Mouse (Mus musculus) liver, adult 2 months (tissue): ENCODE data around the gene Gm20388. TPM values are rescaled to one million over a fixed set of nuclear protein-coding genes. Genes with fewer than 3 reads are reported as not detected.

Experiments
- DNase-seq: peaks from one replicate; pipeline ENCODE4 v3.0.0-alpha.2; 2011; ENCODE audit warnings: low read depth, low spot score; ENCODE audit errors: extremely low read depth
- H3K27ac ChIP-seq: fragments of 200-500 bp; replicated peaks from 2 replicates; pipeline ENCODE4 v1.5.1; 2012; ENCODE audit warnings: low read depth, mild to moderate bottlenecking, control low read depth, inconsistent platforms, low read length; ENCODE audit not compliant: insufficient read depth
- H3K27me3 ChIP-seq: fragments of 200-500 bp; 2 replicates; pipeline ENCODE4 v1.6.1; 2012; ENCODE audit warnings: mild to moderate bottlenecking, moderate library complexity, low read length, inconsistent platforms; ENCODE audit not compliant: control insufficient read depth, insufficient read depth
- H3K36me3 ChIP-seq: fragments of 200-500 bp; 2 replicates; pipeline ENCODE4 v1.6.1; 2012; ENCODE audit warnings: low read length, inconsistent platforms; ENCODE audit not compliant: control insufficient read depth, insufficient read depth
- H3K4me1 ChIP-seq: fragments of 200-500 bp; 2 replicates; pipeline ENCODE4 v1.6.1; 2011; ENCODE audit warnings: low read length; ENCODE audit not compliant: control insufficient read depth, insufficient read depth
- H3K4me3 ChIP-seq: fragments of 200-500 bp; 2 replicates; pipeline ENCODE4 v1.5.1; 2011; ENCODE audit warnings: low read depth, mild to moderate bottlenecking, control low read depth, low read length, moderate library complexity; ENCODE audit not compliant: insufficient read depth
- H3K79me2 ChIP-seq: fragments of 200-500 bp; 2 replicates; pipeline ENCODE4 v1.6.1; 2012; ENCODE audit warnings: inconsistent platforms, mild to moderate bottlenecking, low read length, moderate library complexity; ENCODE audit not compliant: control insufficient read depth, insufficient read depth
- H3K9ac ChIP-seq: fragments of 200-500 bp; 2 replicates; pipeline ENCODE4 v1.6.1; 2012; ENCODE audit warnings: low read depth, mild to moderate bottlenecking, control low read depth, inconsistent platforms, low read length
- CTCF ChIP-seq: fragments of 200-500 bp; IDR thresholded peaks from 2 replicates; pipeline ENCODE4 v1.5.1; 2011; ENCODE audit warnings: low read depth, low read length, control low read depth
- POLR2A ChIP-seq: fragments of 200-500 bp; IDR thresholded peaks from 2 replicates; pipeline ENCODE4 v1.6.1; 2011; ENCODE audit warnings: low read length, control low read depth; ENCODE audit not compliant: insufficient read depth; ENCODE audit errors: extremely low read depth
- WGBS: fragments of 180-500 bp; shearing (Covaris S2); methylation state at CpG from one replicate; pipeline ENCODE4 v1.1.7; 2018; 5-methylcytosine and 5-hydroxymethylcytosine counted together
- polyA plus RNA-seq: library from polyadenylated mRNA; depleted of rRNA; stranded (reverse); fragments of >200 nt; gene quantifications from 2 replicates; pipeline ENCODE4 v1.2.3, GENCODE M21; 2012
- total RNA-seq: library from RNA; depleted of rRNA; stranded (reverse); fragments of >200 nt; gene quantifications from 2 replicates; pipeline ENCODE4 v1.2.3, GENCODE M21; 2014

Gene Gm20388
- total and polyA plus RNA-seq, 2 experiments, result 6.4 to 19.9 TPM

DNA sequence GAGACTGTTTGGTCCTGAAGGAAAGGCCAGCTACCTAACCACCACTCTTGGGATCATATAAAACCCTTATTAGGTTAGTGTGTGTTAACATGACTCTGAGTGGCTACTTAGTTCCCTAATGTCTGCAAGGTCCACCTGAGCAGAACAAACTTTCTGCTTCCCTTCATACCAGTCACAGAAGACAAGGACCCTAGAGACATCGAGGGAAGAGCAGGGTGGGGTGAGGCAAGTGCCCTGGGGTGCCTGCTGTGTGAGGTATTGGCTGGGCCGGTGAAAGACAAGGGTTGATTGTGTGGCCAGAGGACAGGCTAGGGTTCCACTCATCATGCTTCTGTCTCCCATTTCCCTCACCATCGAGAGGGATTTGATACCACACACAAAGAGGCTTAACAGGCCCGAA lies 847.4 kb downstream of the Gm20388 start:
- H3K4me1 ChIP-seq, result no peaks in the 10 kb centered on the region
- H3K4me3 ChIP-seq, result no peak overlapping the region
- TF ChIP-seq CTCF (no peak), POLR2A (no peak)
- 73% methylated on average over 4 of the region's 4 CpGs for WGBS
- no peak for DNase-seq
- H3K36me3 ChIP-seq, result no peaks in the 10 kb centered on the region; the same call in 1 of the 2 replicates
- H3K27ac ChIP-seq, result no peak overlapping the region
- no peaks in the 10 kb centered on the region for H3K27me3 ChIP-seq
- H3K79me2 ChIP-seq, result no peaks in the 10 kb centered on the region
- no peak overlapping the region for H3K9ac ChIP-seq

DNA sequence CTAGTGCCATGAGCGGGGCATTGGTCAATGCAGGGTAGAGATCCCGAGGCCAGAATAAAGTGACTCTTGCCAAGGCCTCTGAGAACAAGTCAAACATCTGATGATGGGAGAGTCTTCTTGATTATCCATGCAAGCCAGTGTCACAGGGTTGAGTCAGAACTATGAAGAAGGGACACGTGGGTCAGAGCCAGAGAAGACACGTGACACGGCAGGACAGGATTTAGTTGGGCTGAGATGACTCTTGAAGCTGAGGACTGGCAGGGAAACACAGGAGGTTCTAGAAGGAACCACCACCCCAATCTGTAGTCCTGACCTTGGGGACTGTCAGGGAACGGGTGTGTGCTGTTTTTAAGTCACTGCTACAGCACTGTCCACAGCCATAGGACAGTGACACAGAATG lies 849.2 kb downstream of the Gm20388 start:
- Histone ChIP-seq H3K27ac (no peak overlapping the region), H3K9ac (no peak overlapping the region), H3K4me3 (no peak overlapping the region), H3K79me2 (no peaks in the 10 kb centered on the region), H3K36me3 (no peaks in the 10 kb centered on the region), H3K4me1 (no peaks in the 10 kb centered on the region; the same call in 1 of the 2 replicates), H3K27me3 (no peaks in the 10 kb centered on the region)
- DNase-seq, result no peak
- no peak for TF ChIP-seq POLR2A
- TF ChIP-seq CTCF, result no peak
- WGBS, result 86% methylated on average over 6 of the region's 6 CpGs

DNA sequence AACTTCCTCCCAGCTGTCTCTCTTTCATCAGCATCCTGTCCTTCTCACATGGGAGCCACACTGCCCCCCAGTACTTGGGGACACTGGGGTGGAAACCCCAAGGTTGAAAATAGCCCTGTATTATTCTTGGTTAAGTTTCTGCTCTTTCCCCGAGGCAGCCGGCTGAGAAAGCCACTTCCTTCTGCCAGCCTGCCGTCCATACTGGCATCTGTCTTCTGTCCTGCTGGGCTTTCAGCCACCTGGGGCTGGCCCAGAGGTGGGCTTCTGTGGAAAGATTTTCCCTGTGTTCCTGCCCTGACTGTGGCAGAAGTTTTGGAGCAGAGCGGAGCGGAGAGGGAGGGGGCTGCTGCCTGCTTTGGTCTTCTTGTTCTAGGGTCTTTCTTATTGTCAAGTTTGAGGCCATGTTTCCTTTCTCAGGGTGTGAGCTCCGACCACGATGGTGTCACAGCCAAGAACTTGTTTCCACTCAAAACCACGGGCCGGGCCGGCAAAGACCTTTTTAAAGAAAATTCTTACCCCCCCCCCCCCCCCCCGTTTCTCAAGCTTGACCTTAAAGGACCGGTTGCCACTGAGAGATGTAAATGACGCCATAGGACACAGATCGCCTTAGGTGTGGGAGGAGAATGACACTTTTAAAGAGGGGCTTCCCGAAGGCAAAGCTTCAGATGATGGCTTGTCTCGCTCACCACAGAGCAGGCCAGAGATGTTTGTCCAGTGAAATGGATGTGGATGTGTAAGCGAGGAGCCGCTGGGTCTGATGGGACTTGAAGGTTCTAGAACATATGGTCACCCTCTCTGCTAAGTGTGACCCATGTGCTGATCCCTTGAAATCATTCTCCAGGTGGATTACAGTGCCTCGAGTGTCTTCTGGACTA lies 849.9 kb downstream of the Gm20388 start:
- Histone ChIP-seq H3K27me3 (no peaks in the 10 kb centered on the region), H3K27ac (no peak overlapping the region), H3K9ac (no peak overlapping the region), H3K36me3 (no peaks in the 10 kb centered on the region), H3K4me3 (no peak overlapping the region), H3K4me1 (no peaks in the 10 kb centered on the region; the same call in 1 of the 2 replicates), H3K79me2 (no peaks in the 10 kb centered on the region)
- TF ChIP-seq CTCF (no peak), POLR2A (no peak)
- WGBS, result 84% methylated on average over 19 of the region's 19 CpGs
- DNase-seq, result no peak

DNA sequence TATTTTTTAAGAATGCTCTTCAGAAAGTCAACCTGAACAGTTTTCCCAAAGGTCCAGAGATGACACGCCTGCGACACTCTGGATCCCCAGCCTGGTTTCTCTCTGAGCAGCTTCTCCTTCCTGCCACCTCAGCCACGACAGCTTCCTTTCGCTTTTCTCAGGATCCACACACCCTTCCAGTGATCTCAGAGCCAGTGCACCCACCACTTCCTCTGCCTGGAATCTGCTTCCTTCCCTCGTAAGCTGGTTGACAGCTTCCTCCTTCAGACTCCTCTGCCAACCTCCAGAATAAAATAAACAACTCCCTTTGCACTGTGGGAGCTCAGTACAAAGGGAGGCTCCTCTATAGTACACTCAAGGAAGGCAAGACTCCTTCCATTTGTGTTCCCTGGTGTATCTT lies 852.6 kb downstream of the Gm20388 start:
- no peak for TF ChIP-seq CTCF
- no peak for TF ChIP-seq POLR2A
- peak; percentile 24 for DNase-seq
- Histone ChIP-seq H3K4me1 (no peaks in the 10 kb centered on the region; the same call in 1 of the 2 replicates), H3K79me2 (no peaks in the 10 kb centered on the region), H3K4me3 (no peak overlapping the region), H3K27me3 (no peaks in the 10 kb centered on the region), H3K9ac (no peak overlapping the region), H3K27ac (no peak overlapping the region), H3K36me3 (no peaks in the 10 kb centered on the region)
- WGBS, result 52% methylated on average over 5 of the region's 5 CpGs

DNA sequence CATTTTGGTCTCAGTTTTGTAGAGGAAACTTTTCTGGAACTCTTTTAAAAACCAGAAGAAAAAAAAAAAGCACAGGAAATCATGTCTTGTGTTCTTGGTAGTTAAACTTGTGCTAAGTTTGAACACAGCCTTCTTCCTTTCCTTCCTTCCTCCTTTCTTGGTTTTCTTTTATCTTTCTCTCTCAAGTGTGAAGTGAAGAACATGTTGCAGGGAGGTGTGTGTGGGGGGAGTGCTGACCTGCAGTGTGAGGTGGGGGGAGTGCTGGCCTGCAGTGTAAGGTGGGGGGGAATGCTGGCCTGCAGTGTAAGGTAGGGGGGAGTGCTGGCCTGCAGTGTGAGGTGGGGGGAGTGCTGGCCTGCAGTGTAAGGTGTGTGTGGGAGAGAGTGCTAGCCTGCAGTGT lies 854.0 kb downstream of the Gm20388 start:
- Histone ChIP-seq H3K27me3 (no peaks in the 10 kb centered on the region), H3K4me3 (no peak overlapping the region), H3K36me3 (no peaks in the 10 kb centered on the region), H3K9ac (no peak overlapping the region), H3K27ac (no peak overlapping the region), H3K4me1 (no peaks in the 10 kb centered on the region; the same call in 1 of the 2 replicates), H3K79me2 (no peaks in the 10 kb centered on the region)
- no peak for TF ChIP-seq CTCF
- no peak for TF ChIP-seq POLR2A
- DNase-seq, result no peak

DNA sequence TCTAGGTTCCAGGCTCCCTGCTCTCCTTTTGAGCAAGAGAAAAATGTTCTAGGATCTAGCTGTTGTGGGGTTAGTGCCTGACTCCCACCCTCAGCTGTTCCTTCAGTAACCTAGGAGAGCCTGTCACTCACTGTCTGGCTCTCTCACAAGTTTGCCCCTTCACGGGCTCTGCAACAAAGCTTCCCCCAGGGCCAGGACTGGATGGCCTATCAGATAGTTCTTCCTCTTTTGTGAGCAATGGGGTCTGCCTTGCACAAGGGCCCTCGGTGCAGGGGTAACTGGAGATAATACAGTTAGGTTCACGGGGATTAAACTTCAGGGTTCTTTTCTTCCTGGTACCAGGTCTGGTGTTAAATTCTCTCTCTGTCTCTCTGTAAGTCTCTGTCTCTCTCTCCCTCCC lies 856.0 kb downstream of the Gm20388 start:
- H3K36me3 ChIP-seq, result no peaks in the 10 kb centered on the region

More for the DNA sequence above, 856.0 kb downstream of the Gm20388 start:
- no peak overlapping the region for H3K4me3 ChIP-seq
- no peaks in the 10 kb centered on the region; the same call in 1 of the 2 replicates for H3K4me1 ChIP-seq
- no peak for DNase-seq
- no peak overlapping the region for H3K9ac ChIP-seq
- H3K79me2 ChIP-seq, result no peaks in the 10 kb centered on the region
- H3K27me3 ChIP-seq, result no peaks in the 10 kb centered on the region
- 55% methylated on average over 3 of the region's 3 CpGs for WGBS
- TF ChIP-seq CTCF, result no peak
- TF ChIP-seq POLR2A, result no peak
- H3K27ac ChIP-seq, result no peak overlapping the region
